In the genomic region with DNA sequence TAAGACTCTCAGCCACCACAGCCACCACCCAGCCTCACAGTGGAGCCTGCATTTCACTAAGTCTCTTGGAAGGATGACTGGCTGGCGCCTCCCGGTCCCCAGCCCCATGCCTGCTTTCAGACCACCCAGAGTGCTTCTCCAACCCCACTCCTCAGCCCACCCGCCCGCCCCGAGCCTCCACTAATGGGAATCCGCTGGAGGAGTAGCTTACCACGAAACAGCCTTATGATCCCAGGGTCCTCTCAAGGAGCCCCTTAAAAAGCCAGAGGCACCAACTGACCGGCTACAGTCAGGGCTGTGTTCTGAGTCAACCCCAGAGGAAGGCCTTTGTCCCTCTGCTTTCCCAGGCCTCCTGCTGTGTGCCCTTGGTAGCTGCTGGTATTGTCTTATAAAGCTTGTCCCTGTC, we compare ENCODE assay signal across 16 mouse cellular contexts. TPM values are rescaled to one million over a fixed set of nuclear protein-coding genes. Genes with fewer than 3 reads are reported as not detected.
DNase-seq lines count a peak whose midpoint lies in the region; ATAC-seq and TF ChIP-seq lines count a peak whose summit lies in the region.
"Had no signal": no experiment of that assay in that cellular context is flagged by ENCODE, and none has a peak within 500 bp of the region (broad histone marks: within the 10 kb centered on the region; RNA-seq: fewer than 3 reads in every experiment).

No protein-coding gene starts in this region.

- no peak overlapping the region for H3K4me3 ChIP-seq in heart, embryonic 10.5 days
- H3K4me3 ChIP-seq in midbrain, embryonic 12.5 days: no peak overlapping the region
- H3K4me3 ChIP-seq in midbrain, postnatal 0 days (ENCODE audit: low read depth, low read length): no peak overlapping the region
- H3K4me3 ChIP-seq in limb, embryonic 10.5 days: peak overlapping the region; percentile 15; the same call in 1 of the 2 replicates
- H3K4me3 ChIP-seq in stomach, embryonic 15.5 days (replicated peaks): no peak overlapping the region
- H3K4me3 ChIP-seq: myocyte had no signal

- TF ChIP-seq CTCF in midbrain, postnatal 0 days (IDR thresholded peaks at IDR 0.05): no peak

- WGBS in heart, embryonic 10.5 days: 30% methylated on average over 8 of the region's 8 CpGs
- WGBS in midbrain, embryonic 12.5 days: 14% methylated on average over 8 of the region's 8 CpGs
- 18% methylated on average over 8 of the region's 8 CpGs for WGBS in midbrain, postnatal 0 days
- WGBS in limb, embryonic 10.5 days: 14% methylated on average over 8 of the region's 8 CpGs
- 13% methylated on average over 8 of the region's 8 CpGs for WGBS in stomach, embryonic 15.5 days

- peaks cover 10% of the 10 kb centered on the region; the same call in 1 of the 2 replicates for H3K4me1 ChIP-seq in heart, embryonic 10.5 days
- peaks cover 13% of the 10 kb centered on the region; the same call in 1 of the 2 replicates for H3K4me1 ChIP-seq in midbrain, embryonic 12.5 days
- H3K4me1 ChIP-seq in midbrain, postnatal 0 days (ENCODE audit: insufficient read depth, low read length): no peaks in the 10 kb centered on the region
- peaks cover 39% of the 10 kb centered on the region for H3K4me1 ChIP-seq in limb, embryonic 10.5 days
- peaks cover 23% of the 10 kb centered on the region for H3K4me1 ChIP-seq in stomach, embryonic 15.5 days

- H3K36me3 ChIP-seq in heart, embryonic 10.5 days: no peaks in the 10 kb centered on the region
- 0 out of 2 replicates have a peak, but pooled peaks cover 4% of the 10 kb centered on the region for H3K36me3 ChIP-seq in midbrain, embryonic 12.5 days
- no peaks in the 10 kb centered on the region for H3K36me3 ChIP-seq in midbrain, postnatal 0 days (ENCODE audit: insufficient read depth, low read length)
- H3K36me3 ChIP-seq in limb, embryonic 10.5 days: no peaks in the 10 kb centered on the region
- H3K36me3 ChIP-seq in stomach, embryonic 15.5 days: no peaks in the 10 kb centered on the region

- H3K27ac ChIP-seq in heart, embryonic 10.5 days: peak overlapping the region; percentile 42
- peak overlapping the region; percentile 63 for H3K27ac ChIP-seq in midbrain, embryonic 12.5 days (replicated peaks)
- H3K27ac ChIP-seq in midbrain, postnatal 0 days (ENCODE audit: low read depth, low read length): no peak overlapping the region
- H3K27ac ChIP-seq in limb, embryonic 10.5 days: peak overlapping the region; percentile 65
- H3K27ac ChIP-seq in stomach, embryonic 15.5 days: peak overlapping the region; percentile 3; the same call in 1 of the 2 replicates
- H3K27ac ChIP-seq: hindbrain, embryonic 14.5 days; kidney, postnatal 0 days; macrophage had no signal

- no peak for DNase-seq in heart, embryonic 10.5 days (ENCODE audit: low spot score)
- no peak for DNase-seq in heart, adult 9 months (ENCODE audit: low spot score in 2 of 2)
- no peak for DNase-seq in midbrain, postnatal 0 days (ENCODE audit: low spot score)
- DNase-seq in limb, embryonic 10.5 days (ENCODE audit: low spot score): no peak
- no peak for DNase-seq in thymus, postnatal 14 days
- DNase-seq in frontal cortex, postnatal 10 days (ENCODE audit: low spot score in 2 of 2): no peak
- DNase-seq: B cell, adult 2 months; cerebellum, adult 8-10 months; layer of hippocampus, adult 9-11 months had no signal

- ATAC-seq in midbrain, embryonic 12.5 days (ENCODE audit: low FRiP score, low read depth): peak; percentile 69
- ATAC-seq in midbrain, postnatal 0 days (ENCODE audit: low FRiP score): no peak
- no peak for ATAC-seq in stomach, embryonic 15.5 days (ENCODE audit: insufficient read depth, low FRiP score, low read depth)

- H3K9ac ChIP-seq in midbrain, embryonic 12.5 days (replicated peaks): 0 out of 2 replicates have a peak overlapping the region, but pooled peaks have one; percentile 20
- H3K9ac ChIP-seq in midbrain, postnatal 0 days (replicated peaks; ENCODE audit: low read length, poor library complexity, severe bottlenecking): no peak overlapping the region
- no peak overlapping the region for H3K9ac ChIP-seq in stomach, embryonic 15.5 days
- H3K9ac ChIP-seq: hindbrain, embryonic 14.5 days had no signal

- no peaks in the 10 kb centered on the region for H3K9me3 ChIP-seq in heart, embryonic 10.5 days
- H3K9me3 ChIP-seq in midbrain, embryonic 12.5 days: no peaks in the 10 kb centered on the region
- H3K9me3 ChIP-seq in midbrain, postnatal 0 days (ENCODE audit: low read length): no peaks in the 10 kb centered on the region
- no peaks in the 10 kb centered on the region for H3K9me3 ChIP-seq in limb, embryonic 10.5 days (replicated peaks)
- H3K9me3 ChIP-seq in stomach, embryonic 15.5 days: no peaks in the 10 kb centered on the region

- peaks cover 7% of the 10 kb centered on the region; the same call in 1 of the 2 replicates for H3K27me3 ChIP-seq in heart, embryonic 10.5 days (ENCODE audit: insufficient read depth, poor library complexity, severe bottlenecking)
- peaks cover 11% of the 10 kb centered on the region for H3K27me3 ChIP-seq in midbrain, embryonic 12.5 days
- no peaks in the 10 kb centered on the region for H3K27me3 ChIP-seq in midbrain, postnatal 0 days (ENCODE audit: insufficient read depth, low read length)
- H3K27me3 ChIP-seq in limb, embryonic 10.5 days (ENCODE audit: low read depth, poor library complexity, severe bottlenecking): no peaks in the 10 kb centered on the region
- H3K27me3 ChIP-seq in stomach, embryonic 15.5 days (replicated peaks): no peaks in the 10 kb centered on the region

- peak overlapping the region; percentile 31 for H3K4me2 ChIP-seq in midbrain, embryonic 12.5 days (replicated peaks)
- no peak overlapping the region for H3K4me2 ChIP-seq in midbrain, postnatal 0 days (ENCODE audit: low read depth, low read length, poor library complexity, severe bottlenecking)
- no peak overlapping the region for H3K4me2 ChIP-seq in stomach, embryonic 15.5 days
- H3K4me2 ChIP-seq: hindbrain, embryonic 14.5 days had no signal

RNA-seq across cellular contexts. Expression of a gene that starts 19.1 kb away (rescaled TPM):
- polyA plus RNA-seq in heart, embryonic 10.5 days (2016; fragmentation: Nextera tagmentation; extraction: Ambion mirVana): 0.58 and 1.0 TPM in 2 replicates
- polyA plus RNA-seq in midbrain, embryonic 12.5 days (2016; fragmentation: Nextera tagmentation; extraction: Ambion mirVana): 31.7 and 33.5 TPM in 2 replicates
- 19.6 and 20.8 TPM in 2 replicates for total RNA-seq in midbrain, postnatal 0 days (2014; rRNA removed)
- polyA plus RNA-seq in midbrain, postnatal 0 days (2015; fragmentation: Nextera tagmentation; extraction: Ambion mirVana): 2.7 and 3.3 TPM in 2 replicates
- polyA plus RNA-seq in limb, embryonic 10.5 days (2016; fragmentation: Nextera tagmentation; extraction: Ambion mirVana): 8.1 and 10.5 TPM in 2 replicates
- 0.95 and 1.8 TPM in 2 replicates for polyA plus RNA-seq in stomach, embryonic 15.5 days (2015; fragmentation: Nextera tagmentation; extraction: Ambion mirVana)
- polyA plus RNA-seq: liver, embryonic 16.5 days; macrophage; myocyte had no signal
